Mouse (Mus musculus): ENCODE results near the gene Rmi2. TPM values are rescaled to one million over a fixed set of nuclear protein-coding genes. Genes with fewer than 3 reads are reported as not detected.
A peak's percentile ranks its signal among the peaks of the same experiment; 100 is the strongest.
"Not testable (repeated sequence)": the region's sequence is repeated elsewhere in the genome, so short reads cannot be mapped to it uniquely, and the experiment has no call there.

The Rmi2 gene
- polyA plus RNA-seq (2015; fragmentation: Nextera tagmentation; extraction: Ambion mirVana) = 2.6 and 3.3 TPM in 2 replicates

- no peaks in the 10 kb centered on the region for H3K9me3 ChIP-seq (replicated peaks)
- 0% methylated on average over 40 of the region's 69 CpGs for WGBS
- peak within 1 kb of the TSS; percentile 81 for H3K9ac ChIP-seq
- peaks cover 31% of the 10 kb centered on the region for H3K4me1 ChIP-seq
- no peaks in the 10 kb centered on the region for H3K36me3 ChIP-seq (ENCODE audit: poor library complexity, severe bottlenecking)
- peaks cover 5% of the 10 kb centered on the region; the same call in 1 of the 2 replicates for H3K27me3 ChIP-seq
- H3K4me2 ChIP-seq = peak within 1 kb of the TSS; percentile 93
- peak within 1 kb of the TSS; percentile 57; the same call in 1 of the 2 replicates for H3K27ac ChIP-seq
- ATAC-seq = peak; percentile 98
- H3K4me3 ChIP-seq = peak within 1 kb of the TSS; percentile 88
Measured at GRCm38 (mm10) chr16:10834911-10835587, at the start of gene Rmi2. Gene Rmi2 (plus strand): TSS chr16:10835059.

DNA sequence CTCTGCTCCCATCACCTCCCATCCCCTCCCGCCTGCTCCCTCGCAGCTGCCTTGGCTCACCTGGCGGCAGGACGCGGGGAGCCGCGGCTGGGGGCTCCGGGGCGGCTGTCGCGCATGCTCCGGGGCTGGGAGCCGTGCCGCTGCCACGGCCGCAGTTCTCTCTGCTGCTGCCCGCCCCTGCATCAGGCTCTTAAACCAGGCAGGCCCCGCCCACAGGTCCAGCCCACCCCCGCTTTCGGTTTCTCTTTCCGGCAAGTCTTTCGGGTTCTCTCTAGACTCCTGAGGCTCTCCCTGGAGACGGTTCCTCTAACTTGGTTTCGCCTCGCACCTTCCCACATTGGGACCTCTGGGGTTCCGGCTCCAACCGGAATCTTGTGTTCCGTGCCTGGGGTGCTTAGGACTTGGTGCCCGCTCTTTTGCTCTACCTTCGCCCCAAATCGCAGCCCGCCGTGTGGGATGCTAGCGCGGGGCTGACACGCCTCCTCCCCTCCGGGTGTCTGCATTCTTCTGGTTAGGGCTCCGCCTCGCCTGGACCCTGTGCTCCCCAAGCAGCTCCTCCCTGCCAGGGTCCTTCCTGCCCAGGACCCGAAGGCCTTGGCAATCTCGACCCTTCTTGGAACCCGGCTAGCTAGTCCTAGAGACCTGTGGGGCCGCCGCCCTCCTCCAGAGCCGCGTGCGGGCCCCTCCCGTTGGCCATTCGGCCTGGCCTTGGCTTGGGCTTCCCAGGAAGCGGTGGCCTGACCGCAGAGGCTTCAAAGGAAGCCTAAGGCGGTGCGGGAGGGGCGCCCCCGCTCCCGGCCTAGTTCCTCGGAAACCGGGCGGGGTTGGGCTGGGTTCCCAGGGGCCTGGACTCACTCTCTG is 49.3 kb upstream of the Rmi2 start, which contains the start of gene Socs1:
Gene Socs1 (minus strand): TSS at position 166 of the 861 bp plus-strand sequence.
- peak within 1 kb of the TSS; percentile 93 for H3K4me2 ChIP-seq
- no peaks in the 10 kb centered on the region for H3K9me3 ChIP-seq (replicated peaks)
- no peaks in the 10 kb centered on the region for H3K36me3 ChIP-seq (ENCODE audit: poor library complexity, severe bottlenecking)
- peaks cover 35% of the 10 kb centered on the region for H3K4me1 ChIP-seq
- WGBS = under 1% methylated on average over 56 of the region's 59 CpGs
- H3K4me3 ChIP-seq = peak within 1 kb of the TSS; percentile 69
- peak within 1 kb of the TSS; percentile 73 for H3K9ac ChIP-seq
- peak; percentile 88 for ATAC-seq
- peaks cover 23% of the 10 kb centered on the region for H3K27me3 ChIP-seq
- peak within 1 kb of the TSS; percentile 80 for H3K27ac ChIP-seq

GRCm38 (mm10) chr16:10786288-10786687 is 48.6 kb upstream of the Rmi2 start:
- Histone ChIP-seq H3K4me2 (peak overlapping the region; percentile 93), H3K4me1 (peaks cover 35% of the 10 kb centered on the region), H3K4me3 (peak overlapping the region; percentile 69), H3K27me3 (peaks cover 23% of the 10 kb centered on the region), H3K27ac (peak overlapping the region; percentile 80; the same call in 1 of the 2 replicates), H3K9ac (peak overlapping the region; percentile 73), H3K9me3 (replicated peaks) (no peaks in the 10 kb centered on the region), H3K36me3 (ENCODE audit: poor library complexity, severe bottlenecking) (no peaks in the 10 kb centered on the region)
- under 1% methylated on average over 9 of the region's 9 CpGs for WGBS
- peak; percentile 56 for ATAC-seq

DNA sequence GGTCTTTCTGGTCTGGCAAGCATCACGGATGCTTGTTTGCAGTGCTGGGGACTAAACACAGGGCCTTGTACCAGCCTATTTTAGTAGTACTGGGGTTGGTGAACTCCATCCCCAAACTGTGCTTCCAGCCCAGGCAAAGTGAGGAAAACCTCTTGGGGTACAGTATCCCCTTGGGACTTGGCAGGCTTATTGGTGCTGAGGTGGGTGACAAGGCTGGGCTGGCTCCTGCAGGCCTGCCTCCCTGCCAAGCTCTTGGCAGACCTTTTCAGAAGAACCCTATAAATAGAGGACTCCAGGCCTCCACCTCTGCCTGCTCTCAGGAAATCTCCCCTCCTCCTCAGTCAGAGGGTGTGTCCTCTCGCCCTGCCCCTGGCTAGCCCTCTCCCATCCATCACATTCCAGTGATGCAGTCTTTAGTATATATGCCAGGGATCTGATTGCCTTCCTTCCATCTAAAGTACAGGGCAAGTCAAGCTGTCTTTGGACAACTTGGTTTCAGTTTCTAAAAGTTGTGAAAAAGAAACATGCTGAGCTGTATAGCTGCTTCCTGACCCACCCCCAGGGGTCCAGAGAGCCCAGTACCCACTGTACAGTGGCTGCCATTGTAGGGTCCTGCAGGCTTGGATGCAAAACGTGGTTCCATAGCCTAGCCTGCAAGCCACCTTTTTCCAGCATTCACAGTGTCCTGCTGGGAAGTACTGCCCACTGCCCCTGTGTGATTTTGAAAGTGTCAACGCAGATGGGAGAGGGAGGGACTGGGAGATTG is 47.9 kb upstream of the Rmi2 start:
- Histone ChIP-seq H3K4me2 (peak overlapping the region; percentile 93; the same call in 1 of the 2 replicates), H3K36me3 (ENCODE audit: poor library complexity, severe bottlenecking) (no peaks in the 10 kb centered on the region), H3K4me3 (no peak overlapping the region), H3K9me3 (replicated peaks) (no peaks in the 10 kb centered on the region), H3K27me3 (peaks cover 23% of the 10 kb centered on the region), H3K27ac (no peak overlapping the region), H3K9ac (no peak overlapping the region), H3K4me1 (peaks cover 29% of the 10 kb centered on the region)
- WGBS = 69% methylated on average over 4 of the region's 4 CpGs
- ATAC-seq = no peak

DNA sequence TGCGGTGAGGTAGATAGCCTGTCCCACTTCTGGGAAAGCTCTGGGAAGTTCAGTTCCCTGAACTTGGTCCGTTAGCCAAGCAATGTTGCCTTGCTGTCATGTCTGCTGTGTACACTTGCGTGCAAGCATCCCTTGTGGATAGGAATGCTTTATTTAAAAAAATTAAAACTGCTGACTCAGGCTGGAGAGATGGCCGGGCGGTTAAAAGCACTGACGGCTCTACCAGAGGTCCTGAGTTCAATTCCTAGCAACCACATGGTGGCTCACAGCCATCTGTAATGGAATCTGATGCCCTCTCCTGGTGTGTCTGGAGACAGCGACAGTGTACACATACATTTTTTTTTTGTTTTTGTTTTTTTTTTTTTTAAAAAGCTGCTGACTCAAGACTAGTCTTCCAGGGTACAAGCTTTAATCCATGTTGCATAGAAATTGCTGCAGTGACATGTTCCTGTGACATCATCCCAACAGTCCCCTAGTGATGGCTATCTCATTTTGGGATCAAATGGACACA is 47.3 kb upstream of the Rmi2 start:
- Histone ChIP-seq H3K4me3 (no peak overlapping the region), H3K4me2 (no peak overlapping the region), H3K4me1 (peaks cover 23% of the 10 kb centered on the region), H3K9ac (no peak overlapping the region), H3K27me3 (peaks cover 22% of the 10 kb centered on the region), H3K36me3 (ENCODE audit: poor library complexity, severe bottlenecking) (no peaks in the 10 kb centered on the region), H3K27ac (no peak overlapping the region), H3K9me3 (replicated peaks) (no peaks in the 10 kb centered on the region)
- ATAC-seq = no peak
- WGBS = 85% methylated on average over 7 of the region's 7 CpGs

GRCm38 (mm10) chr16:10788271-10788670 is 46.6 kb upstream of the Rmi2 start, which contains the start of gene Tnp2:
Gene Tnp2 (minus strand): TSS chr16:10788660.
- Histone ChIP-seq H3K4me3 (no peak within 1 kb of the TSS), H3K27ac (no peak within 1 kb of the TSS), H3K27me3 (peaks cover 15% of the 10 kb centered on the region), H3K4me2 (no peak within 1 kb of the TSS), H3K36me3 (ENCODE audit: poor library complexity, severe bottlenecking) (no peaks in the 10 kb centered on the region), H3K4me1 (peaks cover 17% of the 10 kb centered on the region), H3K9ac (no peak within 1 kb of the TSS), H3K9me3 (replicated peaks) (no peaks in the 10 kb centered on the region)
- ATAC-seq = no peak
- 55% methylated on average over 15 of the region's 16 CpGs for WGBS

DNA sequence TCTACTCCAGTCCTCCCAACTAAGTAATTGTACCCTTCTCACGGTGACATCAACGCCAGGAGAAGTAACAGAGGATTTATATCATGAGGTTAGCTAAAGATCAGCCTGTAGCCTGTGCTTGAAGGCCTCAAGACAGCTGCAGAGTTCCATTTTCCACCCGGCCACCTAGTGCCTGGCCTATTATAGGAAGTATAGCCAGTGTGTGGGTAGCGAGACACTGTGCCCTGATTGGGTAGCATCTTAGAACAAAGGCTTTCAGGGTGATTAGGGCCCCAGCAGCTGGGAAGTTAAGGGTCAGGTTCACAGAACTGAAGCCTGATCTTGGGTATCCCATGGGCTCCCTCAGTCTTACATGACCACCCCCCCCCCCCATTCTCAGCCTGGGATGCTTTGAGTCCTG is 46.0 kb upstream of the Rmi2 start:
- H3K4me1 ChIP-seq = peaks cover 15% of the 10 kb centered on the region
- H3K4me2 ChIP-seq = no peak overlapping the region
- H3K27me3 ChIP-seq = peaks cover 10% of the 10 kb centered on the region
- H3K36me3 ChIP-seq (ENCODE audit: poor library complexity, severe bottlenecking) = no peaks in the 10 kb centered on the region
- H3K4me3 ChIP-seq = no peak overlapping the region
- no peaks in the 10 kb centered on the region for H3K9me3 ChIP-seq (replicated peaks)
- H3K9ac ChIP-seq = no peak overlapping the region
- WGBS = 34% methylated on average over 4 of the region's 4 CpGs
- ATAC-seq = no peak
- H3K27ac ChIP-seq = no peak overlapping the region

DNA sequence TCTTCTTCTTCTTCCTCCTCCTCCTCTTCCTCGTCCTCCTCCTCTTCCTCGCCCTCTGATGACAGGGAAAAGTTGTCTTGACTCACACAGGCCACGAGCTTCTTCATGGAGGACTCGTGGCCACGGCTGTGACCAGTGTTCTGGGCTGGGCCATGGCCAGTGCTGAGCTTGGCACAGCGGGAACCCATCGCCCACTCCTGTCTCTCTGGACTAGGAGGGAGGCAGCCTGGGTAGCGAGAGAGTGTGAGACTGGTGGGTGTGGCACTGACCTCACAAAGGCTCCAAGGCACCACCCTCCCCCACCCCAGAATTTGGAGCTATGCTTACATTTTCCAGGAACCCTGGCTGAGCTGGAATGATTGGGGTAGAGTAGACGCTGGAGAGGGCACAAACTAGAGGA is 44.2 kb upstream of the Rmi2 start, which contains the start of gene Prm3:
Gene Prm3 (minus strand): TSS at position 213 of the 400 bp plus-strand sequence.
- no peak within 1 kb of the TSS for H3K27ac ChIP-seq
- no peak within 1 kb of the TSS for H3K9ac ChIP-seq
- no peak for ATAC-seq
- H3K4me3 ChIP-seq = no peak within 1 kb of the TSS
- H3K4me2 ChIP-seq = no peak within 1 kb of the TSS
- H3K27me3 ChIP-seq = no peaks in the 10 kb centered on the region
- 72% methylated on average over 9 of the region's 9 CpGs for WGBS
- H3K4me1 ChIP-seq = 0 out of 2 replicates have a peak, but pooled peaks cover 5% of the 10 kb centered on the region
- H3K36me3 ChIP-seq (ENCODE audit: poor library complexity, severe bottlenecking) = no peaks in the 10 kb centered on the region
- H3K9me3 ChIP-seq (replicated peaks) = no peaks in the 10 kb centered on the region

DNA sequence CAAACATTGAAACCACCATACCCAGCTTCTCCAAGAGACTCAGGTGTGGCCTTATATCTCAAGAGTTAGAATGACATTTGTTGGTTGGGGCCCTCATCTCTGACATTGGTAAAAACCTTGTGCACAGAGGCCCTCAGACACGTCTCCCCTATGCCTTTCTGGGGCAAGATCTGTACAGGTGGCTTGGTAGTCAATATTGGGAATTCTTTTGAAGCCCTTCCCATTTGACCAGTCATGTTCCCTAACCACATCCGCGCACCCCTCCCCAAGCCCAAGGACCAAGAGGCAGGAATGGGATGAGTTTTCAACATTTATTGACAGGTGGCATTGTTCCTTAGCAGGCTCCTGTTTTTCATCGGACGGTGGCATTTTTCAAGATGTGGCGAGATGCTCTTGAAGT is 38.8 kb upstream of the Rmi2 start, which contains the start of gene Prm2:
Gene Prm2 (minus strand): TSS at position 101 of the 400 bp plus-strand sequence.
- no peaks in the 10 kb centered on the region for H3K36me3 ChIP-seq (ENCODE audit: poor library complexity, severe bottlenecking)
- H3K27ac ChIP-seq = no peak within 1 kb of the TSS
- H3K27me3 ChIP-seq = peaks cover 15% of the 10 kb centered on the region
- H3K4me3 ChIP-seq = no peak within 1 kb of the TSS
- no peaks in the 10 kb centered on the region for H3K9me3 ChIP-seq (replicated peaks)
- 80% methylated on average over 6 of the region's 6 CpGs for WGBS
- no peak for ATAC-seq
- no peaks in the 10 kb centered on the region for H3K4me1 ChIP-seq
- no peak within 1 kb of the TSS for H3K9ac ChIP-seq
- H3K4me2 ChIP-seq = no peak within 1 kb of the TSS

- H3K9ac ChIP-seq = not testable (repeated sequence)
- 83% methylated on average over 3 of the region's 3 CpGs for WGBS
Measured at GRCm38 (mm10) chr16:10802420-10802819, 32.4 kb upstream of the Rmi2 start.

DNA sequence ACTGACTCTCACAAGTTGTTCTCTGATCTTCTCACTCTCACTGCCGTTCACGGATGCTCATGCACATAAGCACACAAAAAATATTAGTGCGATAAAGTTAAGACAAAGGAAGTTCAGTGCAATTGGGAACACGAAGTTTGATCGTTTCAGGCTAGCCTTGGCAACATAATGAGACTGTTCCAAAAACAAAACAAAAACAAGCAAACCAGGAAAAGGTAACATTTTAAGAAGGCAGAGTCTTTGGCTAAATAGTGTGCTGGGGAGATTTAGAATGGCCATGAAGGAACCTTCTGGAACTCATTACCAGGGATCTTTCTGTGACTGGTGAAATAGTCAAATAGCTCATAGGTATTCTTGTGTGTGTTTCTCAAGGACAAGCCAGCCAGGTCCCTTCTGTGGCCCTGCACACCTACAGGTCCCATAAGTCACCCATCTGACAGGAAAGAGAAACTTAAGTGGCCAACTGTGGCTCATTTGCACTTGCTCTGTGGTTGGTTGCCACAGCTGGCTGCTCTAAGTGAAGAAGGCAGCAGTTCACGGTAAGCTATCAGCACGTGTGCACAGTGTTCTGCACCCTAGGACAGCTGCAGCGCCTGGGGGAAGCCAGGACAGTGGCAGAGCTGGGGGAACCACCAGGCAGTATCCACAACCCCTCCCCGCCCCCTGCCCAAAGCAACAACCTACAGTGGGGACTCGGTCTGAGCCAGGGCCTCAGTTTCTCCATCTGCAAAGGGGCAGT is 28.9 kb upstream of the Rmi2 start, which contains the start of gene Prm1:
Gene Prm1 (minus strand): TSS at position 51 of the 739 bp plus-strand sequence.
- no peaks in the 10 kb centered on the region for H3K9me3 ChIP-seq (replicated peaks)
- H3K36me3 ChIP-seq (ENCODE audit: poor library complexity, severe bottlenecking) = no peaks in the 10 kb centered on the region
- H3K4me2 ChIP-seq = no peak within 1 kb of the TSS
- ATAC-seq = no peak
- H3K27ac ChIP-seq = no peak within 1 kb of the TSS
- WGBS = 84% methylated on average over 10 of the region's 10 CpGs
- H3K4me1 ChIP-seq = no peaks in the 10 kb centered on the region; the same call in 1 of the 2 replicates
- H3K9ac ChIP-seq = no peak within 1 kb of the TSS
- H3K27me3 ChIP-seq = no peaks in the 10 kb centered on the region
- no peak within 1 kb of the TSS for H3K4me3 ChIP-seq

More at GRCm38 (mm10) chr16:10802420-10802819, 32.4 kb upstream of the Rmi2 start:
- H3K9me3 ChIP-seq (replicated peaks); H3K27me3 ChIP-seq; H3K36me3 ChIP-seq (ENCODE audit: poor library complexity, severe bottlenecking); H3K4me3 ChIP-seq; H3K4me2 ChIP-seq; H3K27ac ChIP-seq; H3K4me1 ChIP-seq; ATAC-seq: not testable (repeated sequence)

Measured in forebrain, embryonic 13.5 days (tissue).